Mouse (Mus musculus) lung, postnatal 0 days (tissue): ENCODE results near the gene Nphp4.

ENCODE experiments used
- CTCF ChIP-seq: IDR thresholded peaks from 2 replicates; pipeline ENCODE4 v1.5.1; 2016; ENCODE audit warnings: antibody characterized with exemption, mild to moderate bottlenecking
- EP300 ChIP-seq: IDR thresholded peaks from 2 replicates; pipeline ENCODE4 v1.6.1; 2016; ENCODE audit warnings: antibody characterized with exemption, mild to moderate bottlenecking, control low read depth

DNA sequence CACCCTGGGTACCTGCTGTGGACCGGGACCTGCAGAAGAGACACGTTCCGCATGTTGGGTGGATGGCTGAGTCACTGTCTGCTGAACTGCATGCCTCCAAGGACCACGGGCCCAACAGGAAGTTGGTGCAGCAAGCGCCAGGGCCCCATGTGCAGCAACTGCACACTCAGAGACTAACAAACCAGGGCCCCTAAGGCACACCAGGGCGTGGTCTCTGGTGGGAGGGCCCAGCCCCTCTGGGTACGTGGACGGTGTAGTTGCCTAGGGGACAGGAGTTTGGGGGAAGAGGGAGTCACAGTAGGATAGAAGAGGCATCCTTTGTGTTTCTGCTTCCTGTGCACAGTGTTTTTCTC, 27.9 kb upstream of the Nphp4 start:
- no peak for TF ChIP-seq CTCF
- TF ChIP-seq EP300: no peak
